Mouse (Mus musculus): ENCODE measurements at regions not wholly inside any gene's neighbourhood (a gene's known extent, or its start where the extent isn't known, plus 50 kb on each side); places are given as distances from the start of the nearest gene placed in this dataset.
A peak's percentile ranks its signal among the peaks of the same experiment; 100 is the strongest.

- Histone ChIP-seq H3K4me1 (ENCODE audit: control insufficient read depth, insufficient read depth, low read length) (peaks cover 15% of the 10 kb centered on the region), H3K27ac (ENCODE audit: low read depth, low read length) (no peak overlapping the region), H3K9me3 (replicated peaks; ENCODE audit: control insufficient read depth, low read length) (no peaks in the 10 kb centered on the region), H3K36me3 (ENCODE audit: control insufficient read depth, insufficient read depth, low read length) (no peaks in the 10 kb centered on the region), H3K9ac (ENCODE audit: low read length) (no peak overlapping the region), H3K4me2 (ENCODE audit: low read length) (no peak overlapping the region), H3K27me3 (replicated peaks; ENCODE audit: control insufficient read depth, insufficient read depth, low read length) (no peaks in the 10 kb centered on the region), H3K4me3 (ENCODE audit: low read depth, low read length) (no peak overlapping the region)
- WGBS: 87% methylated on average over 6 of the region's 6 CpGs
- ATAC-seq (no peak), DNase-seq (ENCODE audit: low spot score) (no peak)
Observed at GRCm38 (mm10) chr2:172770061-172770460, 170.1 kb downstream of the Bmp7 start.

GRCm38 (mm10) chr2:172770606-172771005, 169.5 kb downstream of the Bmp7 start:
- no peak overlapping the region for H3K4me2 ChIP-seq (ENCODE audit: low read length)
- no peak overlapping the region for H3K4me3 ChIP-seq (ENCODE audit: low read depth, low read length)
- H3K9me3 ChIP-seq (replicated peaks; ENCODE audit: control insufficient read depth, low read length): no peaks in the 10 kb centered on the region
- H3K9ac ChIP-seq (ENCODE audit: low read length): no peak overlapping the region
- no peak overlapping the region for H3K27ac ChIP-seq (ENCODE audit: low read depth, low read length)
- ATAC-seq (no peak), DNase-seq (ENCODE audit: low spot score) (no peak)
- H3K4me1 ChIP-seq (ENCODE audit: control insufficient read depth, insufficient read depth, low read length): peaks cover 10% of the 10 kb centered on the region
- H3K27me3 ChIP-seq (replicated peaks; ENCODE audit: control insufficient read depth, insufficient read depth, low read length): no peaks in the 10 kb centered on the region
- H3K36me3 ChIP-seq (ENCODE audit: control insufficient read depth, insufficient read depth, low read length): no peaks in the 10 kb centered on the region
- WGBS: 90% methylated on average over 14 of the region's 14 CpGs

- Histone ChIP-seq H3K27me3 (replicated peaks; ENCODE audit: control insufficient read depth, insufficient read depth, low read length) (no peaks in the 10 kb centered on the region), H3K4me2 (ENCODE audit: low read length) (no peak overlapping the region), H3K27ac (ENCODE audit: low read depth, low read length) (no peak overlapping the region), H3K4me1 (ENCODE audit: control insufficient read depth, insufficient read depth, low read length) (no peaks in the 10 kb centered on the region), H3K36me3 (ENCODE audit: control insufficient read depth, insufficient read depth, low read length) (no peaks in the 10 kb centered on the region), H3K4me3 (ENCODE audit: low read depth, low read length) (no peak overlapping the region), H3K9me3 (replicated peaks; ENCODE audit: control insufficient read depth, low read length) (no peaks in the 10 kb centered on the region), H3K9ac (ENCODE audit: low read length) (no peak overlapping the region)
- peak; percentile 37; the same call in 1 of the 2 replicates for ATAC-seq
- WGBS: 0% methylated on average over 2 of the region's 2 CpGs
- peak; percentile 65 for DNase-seq (ENCODE audit: low spot score)
Observed at GRCm38 (mm10) chr2:172773176-172773575, 166.9 kb downstream of the Bmp7 start.

GRCm38 (mm10) chr2:172776485-172776884, 163.6 kb downstream of the Bmp7 start:
- no peak for ATAC-seq
- Histone ChIP-seq H3K36me3 (ENCODE audit: control insufficient read depth, insufficient read depth, low read length) (no peaks in the 10 kb centered on the region), H3K4me1 (ENCODE audit: control insufficient read depth, insufficient read depth, low read length) (no peaks in the 10 kb centered on the region), H3K4me2 (ENCODE audit: low read length) (no peak overlapping the region), H3K9ac (ENCODE audit: low read length) (no peak overlapping the region), H3K27ac (ENCODE audit: low read depth, low read length) (no peak overlapping the region), H3K4me3 (ENCODE audit: low read depth, low read length) (no peak overlapping the region), H3K9me3 (replicated peaks; ENCODE audit: control insufficient read depth, low read length) (no peaks in the 10 kb centered on the region), H3K27me3 (replicated peaks; ENCODE audit: control insufficient read depth, insufficient read depth, low read length) (no peaks in the 10 kb centered on the region)
- DNase-seq (ENCODE audit: low spot score): no peak
- WGBS: 76% methylated on average over 12 of the region's 12 CpGs

GRCm38 (mm10) chr2:172777774-172778173, 162.3 kb downstream of the Bmp7 start:
- no peak for ATAC-seq
- Histone ChIP-seq H3K27ac (ENCODE audit: low read depth, low read length) (no peak overlapping the region), H3K4me2 (ENCODE audit: low read length) (no peak overlapping the region), H3K9me3 (replicated peaks; ENCODE audit: control insufficient read depth, low read length) (no peaks in the 10 kb centered on the region), H3K36me3 (ENCODE audit: control insufficient read depth, insufficient read depth, low read length) (no peaks in the 10 kb centered on the region), H3K4me3 (ENCODE audit: low read depth, low read length) (no peak overlapping the region), H3K9ac (ENCODE audit: low read length) (no peak overlapping the region), H3K4me1 (ENCODE audit: control insufficient read depth, insufficient read depth, low read length) (no peaks in the 10 kb centered on the region), H3K27me3 (replicated peaks; ENCODE audit: control insufficient read depth, insufficient read depth, low read length) (no peaks in the 10 kb centered on the region)
- peak; percentile 35 for DNase-seq (ENCODE audit: low spot score)
- WGBS: 56% methylated on average over 2 of the region's 2 CpGs

GRCm38 (mm10) chr2:172779096-172779495, 161.0 kb downstream of the Bmp7 start:
- Histone ChIP-seq H3K9ac (ENCODE audit: low read length) (no peak overlapping the region), H3K27ac (ENCODE audit: low read depth, low read length) (no peak overlapping the region), H3K4me2 (ENCODE audit: low read length) (no peak overlapping the region), H3K36me3 (ENCODE audit: control insufficient read depth, insufficient read depth, low read length) (no peaks in the 10 kb centered on the region), H3K4me1 (ENCODE audit: control insufficient read depth, insufficient read depth, low read length) (no peaks in the 10 kb centered on the region), H3K4me3 (ENCODE audit: low read depth, low read length) (no peak overlapping the region), H3K27me3 (replicated peaks; ENCODE audit: control insufficient read depth, insufficient read depth, low read length) (no peaks in the 10 kb centered on the region), H3K9me3 (replicated peaks; ENCODE audit: control insufficient read depth, low read length) (no peaks in the 10 kb centered on the region; the same call in 1 of the 2 replicates)
- 30% methylated on average over 5 of the region's 5 CpGs for WGBS
- no peak for ATAC-seq
- DNase-seq (ENCODE audit: low spot score): no peak

- ATAC-seq: no peak
Observed at GRCm38 (mm10) chr2:172782686-172783085, 157.4 kb downstream of the Bmp7 start.

GRCm38 (mm10) chr2:172786297-172786696, 153.8 kb downstream of the Bmp7 start:
- WGBS: 80% methylated on average over 2 of the region's 2 CpGs
- H3K27ac ChIP-seq (ENCODE audit: low read depth, low read length): no peak overlapping the region
- H3K4me3 ChIP-seq (ENCODE audit: low read depth, low read length): no peak overlapping the region
- H3K4me2 ChIP-seq (ENCODE audit: low read length): no peak overlapping the region
- no peak for DNase-seq (ENCODE audit: low spot score)
- no peaks in the 10 kb centered on the region; the same call in 1 of the 2 replicates for H3K9me3 ChIP-seq (replicated peaks; ENCODE audit: control insufficient read depth, low read length)
- ATAC-seq: no peak
- no peak overlapping the region for H3K9ac ChIP-seq (ENCODE audit: low read length)
- 0 out of 2 replicates have a peak, but pooled peaks cover 12% of the 10 kb centered on the region for H3K27me3 ChIP-seq (replicated peaks; ENCODE audit: control insufficient read depth, insufficient read depth, low read length)
- no peaks in the 10 kb centered on the region for H3K36me3 ChIP-seq (ENCODE audit: control insufficient read depth, insufficient read depth, low read length)
- H3K4me1 ChIP-seq (ENCODE audit: control insufficient read depth, insufficient read depth, low read length): peaks cover 11% of the 10 kb centered on the region

More at GRCm38 (mm10) chr2:172782686-172783085, 157.4 kb downstream of the Bmp7 start:
- Histone ChIP-seq H3K4me2 (ENCODE audit: low read length) (no peak overlapping the region), H3K27ac (ENCODE audit: low read depth, low read length) (no peak overlapping the region), H3K4me1 (ENCODE audit: control insufficient read depth, insufficient read depth, low read length) (no peaks in the 10 kb centered on the region), H3K9ac (ENCODE audit: low read length) (no peak overlapping the region), H3K36me3 (ENCODE audit: control insufficient read depth, insufficient read depth, low read length) (no peaks in the 10 kb centered on the region), H3K27me3 (replicated peaks; ENCODE audit: control insufficient read depth, insufficient read depth, low read length) (0 out of 2 replicates have a peak, but pooled peaks cover 12% of the 10 kb centered on the region), H3K4me3 (ENCODE audit: low read depth, low read length) (no peak overlapping the region), H3K9me3 (replicated peaks; ENCODE audit: control insufficient read depth, low read length) (no peaks in the 10 kb centered on the region; the same call in 1 of the 2 replicates)
- no peak for DNase-seq (ENCODE audit: low spot score)
- 82% methylated on average over 10 of the region's 10 CpGs for WGBS

GRCm38 (mm10) chr2:172787203-172787944, 152.7 kb downstream of the Bmp7 start:
- 0 out of 2 replicates have a peak, but pooled peaks cover 12% of the 10 kb centered on the region for H3K27me3 ChIP-seq (replicated peaks; ENCODE audit: control insufficient read depth, insufficient read depth, low read length)
- no peak overlapping the region for H3K9ac ChIP-seq (ENCODE audit: low read length)
- H3K27ac ChIP-seq (ENCODE audit: low read depth, low read length): no peak overlapping the region
- DNase-seq (ENCODE audit: low spot score): peak; percentile 13
- ATAC-seq: no peak
- 35% methylated on average over 30 of the region's 30 CpGs for WGBS
- H3K36me3 ChIP-seq (ENCODE audit: control insufficient read depth, insufficient read depth, low read length): no peaks in the 10 kb centered on the region
- no peaks in the 10 kb centered on the region; the same call in 1 of the 2 replicates for H3K9me3 ChIP-seq (replicated peaks; ENCODE audit: control insufficient read depth, low read length)
- 0 out of 2 replicates have a peak overlapping the region, but pooled peaks have one; percentile 4 for H3K4me3 ChIP-seq (ENCODE audit: low read depth, low read length)
- H3K4me1 ChIP-seq (ENCODE audit: control insufficient read depth, insufficient read depth, low read length): peaks cover 11% of the 10 kb centered on the region
- H3K4me2 ChIP-seq (ENCODE audit: low read length): peak overlapping the region; percentile 31
